Mouse (Mus musculus) liver, embryonic 14.5 days (tissue): Measurements from ENCODE around the gene Hyou1.

ENCODE experiments used
- CTCF ChIP-seq: IDR thresholded peaks from 2 replicates; pipeline ENCODE4 v1.5.1; 2016; ENCODE audit warnings: antibody characterized with exemption, low read depth, control low read depth
- EP300 ChIP-seq: IDR thresholded peaks from 2 replicates; pipeline ENCODE4 v1.6.1; 2016; ENCODE audit warnings: antibody characterized with exemption, low read depth

GRCm38 (mm10) chr9:44330736-44331135 is 48.6 kb upstream of the Hyou1 start:
- TF ChIP-seq CTCF (no peak), EP300 (no peak)
